Mouse (Mus musculus): Measurements from ENCODE around the gene Adcy1. TPM values are rescaled to one million over a fixed set of nuclear protein-coding genes. Genes with fewer than 3 reads are reported as not detected.

Adcy1 gene
- total and polyA plus RNA-seq, 3 experiments = 0.03 to 0.38 TPM; not detected in 1

DNA sequence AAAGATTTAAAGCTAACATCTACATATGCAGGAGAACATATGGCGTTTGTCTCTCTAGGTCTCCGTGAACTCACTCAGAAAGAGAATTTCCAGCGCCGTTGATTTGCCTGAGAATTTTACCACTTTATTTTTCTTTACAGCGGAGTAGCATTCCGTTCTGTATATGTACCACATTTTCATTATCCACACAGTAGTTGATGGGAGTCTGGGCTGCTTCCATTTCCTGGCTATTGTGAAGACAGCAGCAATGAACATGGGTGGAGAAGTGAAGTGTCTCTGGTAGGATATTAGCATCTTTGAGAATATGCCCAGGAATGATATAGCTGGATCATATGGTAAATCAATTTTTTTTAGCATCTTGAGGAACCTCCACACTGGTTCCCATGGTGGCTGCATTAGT, 31.6 kb downstream of the Adcy1 start:
- in situ Hi-C loops (cut with MboI; ENCODE audit: low pct_ligation_motif_present, low pct_unique_long_range_greater_than_20kb, low sequenced_read_pairs) = no loop called here
- H3K27ac ChIP-seq (ENCODE audit: insufficient read depth, low read depth) = no peak overlapping the region
- no peaks in the 10 kb centered on the region for H3K36me3 ChIP-seq (replicated peaks in 1 of 2; ENCODE audit: control insufficient read depth in 1 of 2, insufficient read depth in 1 of 2, low read length in 1 of 2)
- peaks cover 8% of the 10 kb centered on the region for H3K9me3 ChIP-seq (replicated peaks; ENCODE audit: low read length)
- peaks cover 79% of the 10 kb centered on the region for H3K27me3 ChIP-seq (replicated peaks)
- no peaks in the 10 kb centered on the region for H3K4me1 ChIP-seq (ENCODE audit: control insufficient read depth in 1 of 2, insufficient read depth in 2 of 2)
- TF ChIP-seq IRF4 (IDR thresholded peaks at IDR 0.05; ENCODE audit: low read depth, low read length) (no peak), MEF2A (IDR thresholded peaks at IDR 0.05; ENCODE audit: borderline replicate concordance, low read depth, low read length) (no peak), JUN (IDR thresholded peaks at IDR 0.05; ENCODE audit: insufficient read depth, low read depth, low read length) (no peak), MAZ (IDR thresholded peaks at IDR 0.05; ENCODE audit: low read depth, low read length) (no peak), ZKSCAN1 (IDR thresholded peaks at IDR 0.05; ENCODE audit: borderline replicate concordance, low read depth, low read length) (no peak), KAT2A (IDR thresholded peaks at IDR 0.05; ENCODE audit: insufficient replicate concordance, low read length) (no peak), MXI1 (IDR thresholded peaks at IDR 0.05; ENCODE audit: low read depth, low read length) (no peak), EP300 (IDR thresholded peaks at IDR 0.05; ENCODE audit: low read length) (no peak), CHD1 (IDR thresholded peaks at IDR 0.05; ENCODE audit: low read depth, low read length) (no peak), UBTF (IDR thresholded peaks at IDR 0.05; ENCODE audit: low read depth, low read length) (no peak)
- dilution Hi-C loops (cut with MboI; ENCODE audit: extremely low pct_ligation_motif_present, extremely low pct_unique_long_range_greater_than_20kb, low sequenced_read_pairs) = no loop called here
- no peak overlapping the region for H3K9ac ChIP-seq (ENCODE audit: insufficient read depth, low read depth)
- no peaks in the 10 kb centered on the region for H3K79me2 ChIP-seq (replicated peaks; ENCODE audit: control insufficient read depth, extremely low read depth, insufficient read depth, poor library complexity, severe bottlenecking)
- no peak overlapping the region for H3K4me2 ChIP-seq (ENCODE audit: insufficient read depth, low read depth, poor library complexity, severe bottlenecking)
- no peak for DNase-seq (ENCODE audit: extremely low read depth)
- no peak overlapping the region for H3K4me3 ChIP-seq (replicated peaks in 1 of 3; ENCODE audit: low read depth in 2 of 3, low read length in 2 of 3, poor library complexity in 1 of 3)

DNA sequence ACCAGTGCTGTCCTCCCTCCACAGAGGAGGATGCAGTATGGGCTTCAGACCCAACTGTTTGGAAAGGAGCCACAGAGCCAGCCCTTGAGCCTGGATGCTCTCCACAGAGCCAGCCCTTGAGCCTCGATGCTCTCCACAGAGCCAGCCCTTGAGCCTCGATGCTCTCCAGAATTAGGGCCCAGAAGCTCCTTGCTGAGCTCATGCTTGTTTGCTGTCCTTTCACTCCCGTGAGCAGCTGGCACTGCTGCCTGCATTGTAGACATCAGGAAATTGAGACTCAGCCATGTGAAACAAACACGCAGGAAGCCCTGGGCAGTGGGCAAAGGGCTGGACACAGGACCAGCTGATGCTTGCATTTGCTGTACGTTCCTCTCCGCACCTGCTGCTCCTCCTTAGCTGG, 38.4 kb downstream of the Adcy1 start:
- Histone ChIP-seq H3K4me1 (ENCODE audit: control insufficient read depth in 1 of 2, insufficient read depth in 2 of 2) (no peaks in the 10 kb centered on the region), H3K27ac (ENCODE audit: insufficient read depth, low read depth) (no peak overlapping the region), H3K4me2 (ENCODE audit: insufficient read depth, low read depth, poor library complexity, severe bottlenecking) (no peak overlapping the region), H3K9me3 (replicated peaks; ENCODE audit: low read length) (no peaks in the 10 kb centered on the region), H3K27me3 (replicated peaks) (peaks cover 79% of the 10 kb centered on the region), H3K79me2 (replicated peaks; ENCODE audit: control insufficient read depth, extremely low read depth, insufficient read depth, poor library complexity, severe bottlenecking) (no peaks in the 10 kb centered on the region), H3K36me3 (replicated peaks in 1 of 2; ENCODE audit: control insufficient read depth in 1 of 2, insufficient read depth in 1 of 2, low read length in 1 of 2) (no peaks in the 10 kb centered on the region), H3K4me3 (replicated peaks in 1 of 3; ENCODE audit: low read depth in 2 of 3, low read length in 2 of 3, poor library complexity in 1 of 3) (no peak overlapping the region), H3K9ac (ENCODE audit: insufficient read depth, low read depth) (no peak overlapping the region)
- DNase-seq (ENCODE audit: extremely low read depth) = no peak
- dilution Hi-C loops (cut with MboI; ENCODE audit: extremely low pct_ligation_motif_present, extremely low pct_unique_long_range_greater_than_20kb, low sequenced_read_pairs) (no loop called here), in situ Hi-C loops (cut with MboI; ENCODE audit: low pct_ligation_motif_present, low pct_unique_long_range_greater_than_20kb, low sequenced_read_pairs) (no loop called here)
- TF ChIP-seq KAT2A (IDR thresholded peaks at IDR 0.05; ENCODE audit: insufficient replicate concordance, low read length) (no peak), POLR2AphosphoS2 (IDR thresholded peaks at IDR 0.05; ENCODE audit: low read depth, low read length) (no peak), HCFC1 (IDR thresholded peaks at IDR 0.05; ENCODE audit: low read depth, low read length) (no peak), MEF2A (IDR thresholded peaks at IDR 0.05; ENCODE audit: borderline replicate concordance, low read depth, low read length) (no peak), MAZ (IDR thresholded peaks at IDR 0.05; ENCODE audit: low read depth, low read length) (no peak), SMC3 (IDR thresholded peaks at IDR 0.05; ENCODE audit: low read depth, low read length) (no peak), RCOR1 (conservative IDR thresholded peaks at IDR 0.05; ENCODE audit: low read depth, low read length) (no peak), EP300 (IDR thresholded peaks at IDR 0.05; ENCODE audit: low read length) (no peak), TBP (conservative IDR thresholded peaks at IDR 0.05; ENCODE audit: low read depth, low read length) (no peak), USF1 (IDR thresholded peaks at IDR 0.05; ENCODE audit: low read depth, low read length) (no peak), ZC3H11A (IDR thresholded peaks at IDR 0.05; ENCODE audit: low read depth, low read length) (no peak)
